Mouse (Mus musculus) testis, adult 2 months (tissue): Measurements from ENCODE around the gene Gm11541. TPM values are rescaled to one million over a fixed set of nuclear protein-coding genes. Genes with fewer than 3 reads are reported as not detected.
A peak's percentile ranks its signal among the peaks of the same experiment; 100 is the strongest.
"Not testable (repeated sequence)": the region's sequence is repeated elsewhere in the genome, so short reads cannot be mapped to it uniquely, and the experiment has no call there.

Source experiments
- H3K27ac ChIP-seq: fragments of 200-500 bp; 2 replicates; pipeline ENCODE4 v1.5.1; 2012; ENCODE audit warnings: low read depth, low read length; ENCODE audit not compliant: control insufficient read depth, insufficient read depth
- H3K27me3 ChIP-seq: fragments of 200-500 bp; 2 replicates; pipeline ENCODE4 v1.6.1; 2012; ENCODE audit warnings: mild to moderate bottlenecking, low read length, moderate library complexity; ENCODE audit not compliant: control insufficient read depth, insufficient read depth
- H3K36me3 ChIP-seq: fragments of 200-500 bp; 2 replicates; pipeline ENCODE4 v1.6.1; 2012; ENCODE audit warnings: mild to moderate bottlenecking, low read length; ENCODE audit not compliant: control insufficient read depth, insufficient read depth
- H3K4me1 ChIP-seq: fragments of 200-500 bp; 2 replicates; pipeline ENCODE4 v1.6.1; 2012; ENCODE audit warnings: low read length; ENCODE audit not compliant: control insufficient read depth, insufficient read depth
- H3K4me3 ChIP-seq: fragments of 200-500 bp; 2 replicates; pipeline ENCODE4 v1.5.1; 2012; ENCODE audit warnings: low read depth, mild to moderate bottlenecking, low read length, moderate library complexity, mixed read lengths; ENCODE audit not compliant: control insufficient read depth
- CTCF ChIP-seq: fragments of 200-500 bp; IDR thresholded peaks from 2 replicates; pipeline ENCODE4 v1.5.1; 2012; ENCODE audit warnings: low read depth, mild to moderate bottlenecking, inconsistent platforms, low read length, moderate library complexity; ENCODE audit not compliant: control insufficient read depth, insufficient read depth, insufficient replicate concordance
- POLR2A ChIP-seq: fragments of 200-500 bp; IDR thresholded peaks from 2 replicates; pipeline ENCODE4 v1.6.1; 2012; ENCODE audit warnings: low read depth, mild to moderate bottlenecking, inconsistent platforms, low read length, moderate library complexity; ENCODE audit not compliant: control insufficient read depth
- polyA plus RNA-seq: library from polyadenylated mRNA; depleted of rRNA; stranded (reverse); fragments of >200 nt; gene quantifications from 2 replicates; pipeline ENCODE4 v1.2.3, GENCODE M21; 2012

Gene Gm11541
- polyA plus RNA-seq, 1 experiment, result not detected

- peaks cover 7% of the 10 kb centered on the region for H3K4me1 ChIP-seq
- no peaks in the 10 kb centered on the region for H3K36me3 ChIP-seq
- H3K27ac ChIP-seq, result no peak overlapping the region
- H3K27me3 ChIP-seq, result no peaks in the 10 kb centered on the region
- H3K4me3 ChIP-seq, result no peak overlapping the region
- TF ChIP-seq POLR2A (no peak), CTCF (no peak)
These were observed 8.8 kb downstream of the Gm11541 start for GRCm38 (mm10) chr11:94695508-94695907.

DNA sequence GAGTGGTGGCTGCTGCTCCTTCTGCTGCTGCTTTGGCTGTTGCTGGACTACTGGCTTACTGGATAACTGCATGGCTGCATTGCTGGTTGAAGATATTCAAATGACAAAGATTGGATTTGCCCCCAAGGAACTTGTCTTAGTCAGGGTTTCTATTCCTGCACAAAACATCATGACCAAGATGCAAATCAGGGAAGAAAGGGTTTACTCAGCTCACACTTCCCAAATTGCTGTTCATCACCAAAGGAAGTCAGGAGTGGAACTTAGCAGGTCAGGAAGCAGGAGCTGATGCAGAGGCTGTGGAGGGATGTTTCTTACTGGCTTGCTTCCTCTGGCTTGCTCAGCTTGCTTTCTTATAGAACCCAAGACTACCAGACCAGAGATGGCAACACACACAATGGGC is 11.8 kb downstream of the Gm11541 start:
- not testable (repeated sequence) for H3K36me3 ChIP-seq, H3K27me3 ChIP-seq, H3K4me3 ChIP-seq, H3K4me1 ChIP-seq, H3K27ac ChIP-seq

GRCm38 (mm10) chr11:94687178-94687577 is 17.1 kb downstream of the Gm11541 start:
- no peaks in the 10 kb centered on the region for H3K4me1 ChIP-seq

GRCm38 (mm10) chr11:94682427-94682826 is 21.9 kb downstream of the Gm11541 start:
- TF ChIP-seq CTCF (no peak), POLR2A (no peak)
- Histone ChIP-seq H3K36me3 (no peaks in the 10 kb centered on the region), H3K4me3 (no peak overlapping the region), H3K27me3 (no peaks in the 10 kb centered on the region), H3K27ac (no peak overlapping the region), H3K4me1 (peaks cover 3% of the 10 kb centered on the region)

More at GRCm38 (mm10) chr11:94687178-94687577, 17.1 kb downstream of the Gm11541 start:
- Histone ChIP-seq H3K27ac (no peak overlapping the region), H3K27me3 (no peaks in the 10 kb centered on the region), H3K36me3 (no peaks in the 10 kb centered on the region), H3K4me3 (no peak overlapping the region)
- TF ChIP-seq POLR2A (no peak), CTCF (no peak)

- H3K4me1 ChIP-seq, result peaks cover 7% of the 10 kb centered on the region
- H3K27ac ChIP-seq, result no peak overlapping the region
- no peaks in the 10 kb centered on the region for H3K27me3 ChIP-seq
- no peaks in the 10 kb centered on the region for H3K36me3 ChIP-seq
- no peak overlapping the region for H3K4me3 ChIP-seq
- TF ChIP-seq POLR2A (no peak), CTCF (no peak)
These were observed 22.7 kb downstream of the Gm11541 start for GRCm38 (mm10) chr11:94681640-94682039.

GRCm38 (mm10) chr11:94680639-94681038 is 23.7 kb downstream of the Gm11541 start:
- H3K27me3 ChIP-seq, result no peaks in the 10 kb centered on the region
- TF ChIP-seq POLR2A (no peak), CTCF (peak; percentile 59; the same call in 1 of the 2 replicates)
- H3K27ac ChIP-seq, result no peak overlapping the region
- H3K36me3 ChIP-seq, result no peaks in the 10 kb centered on the region
- no peak overlapping the region for H3K4me3 ChIP-seq
- H3K4me1 ChIP-seq, result peaks cover 12% of the 10 kb centered on the region

DNA sequence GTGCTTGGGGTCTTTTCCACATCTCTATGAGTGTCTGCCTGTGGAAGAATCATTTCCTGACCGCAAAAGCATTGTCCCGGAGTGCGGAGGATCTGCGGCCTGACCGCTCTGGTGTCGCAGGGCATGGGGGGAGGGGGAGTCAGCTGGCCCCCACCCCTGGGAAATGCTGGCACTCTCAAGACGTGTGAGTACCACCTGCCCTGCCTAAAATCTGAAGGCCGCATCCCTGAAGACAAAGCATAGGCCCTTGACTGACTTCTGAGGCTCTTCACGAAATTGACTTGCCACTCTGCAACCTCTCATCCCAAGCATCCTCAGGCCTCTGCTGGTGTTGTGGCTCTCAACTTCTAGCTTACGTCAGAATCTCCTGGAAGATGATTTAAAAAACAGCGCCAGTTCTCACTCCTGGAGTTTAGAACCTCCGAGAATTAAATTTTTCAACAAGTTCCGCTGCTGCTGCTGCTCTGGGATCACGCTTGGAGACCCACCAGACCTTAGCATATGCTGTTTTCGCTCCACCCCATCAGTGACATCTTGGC is 26.6 kb downstream of the Gm11541 start:
- TF ChIP-seq CTCF, result no peak
- no peak for TF ChIP-seq POLR2A
- Histone ChIP-seq H3K4me3 (peak overlapping the region; percentile 90), H3K27ac (no peak overlapping the region)

DNA sequence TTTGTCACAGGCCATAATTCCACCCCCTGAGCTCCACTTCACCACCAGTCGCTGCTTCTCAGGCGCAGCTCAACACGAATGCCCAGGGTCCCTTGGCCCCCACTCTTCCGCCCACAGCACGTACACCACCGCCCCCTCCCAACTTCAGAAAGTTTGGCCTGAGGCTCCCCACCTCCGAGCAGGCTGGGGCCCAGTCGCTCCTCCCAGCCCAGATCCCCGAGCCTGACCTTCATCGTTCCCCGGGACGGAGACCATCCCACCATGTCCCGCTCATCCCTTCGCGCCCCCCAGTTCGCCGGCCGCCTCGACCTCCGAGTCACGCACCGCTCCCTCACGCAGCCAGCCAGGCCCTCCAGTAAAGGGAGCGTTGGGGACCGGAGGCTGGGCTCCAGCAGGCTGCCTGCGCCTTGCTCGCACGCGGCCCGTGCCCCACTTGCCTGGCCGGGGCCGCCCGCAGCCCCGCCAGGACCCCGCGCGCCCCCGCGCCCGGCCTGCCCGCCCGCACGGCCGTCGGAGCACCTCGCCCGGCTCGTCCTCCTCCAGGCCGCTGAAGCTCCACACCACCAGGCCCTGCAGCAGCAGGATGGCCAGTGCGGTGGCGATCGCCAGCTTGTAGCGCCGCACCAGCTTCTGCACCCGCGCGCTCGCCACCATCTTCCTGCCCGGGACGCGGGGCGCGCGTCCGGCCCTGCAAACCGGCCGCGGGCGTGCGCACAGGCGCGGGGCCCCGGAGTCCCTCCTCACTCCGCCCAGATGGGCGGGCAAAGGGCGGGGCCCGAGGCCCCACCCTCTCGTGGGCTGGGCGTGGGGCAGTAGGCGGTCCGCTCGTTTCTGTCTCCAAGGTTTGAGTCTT is 27.3 kb downstream of the Gm11541 start, which contains the start of gene Xylt2:
Gene Xylt2, minus strand, starts transcription at position 762 of the 853 bp plus-strand sequence.
- Histone ChIP-seq H3K36me3 (no peaks in the 10 kb centered on the region), H3K27me3 (no peaks in the 10 kb centered on the region), H3K4me3 (peak within 1 kb of the TSS; percentile 90), H3K27ac (no peak within 1 kb of the TSS), H3K4me1 (peaks cover 12% of the 10 kb centered on the region)
- TF ChIP-seq CTCF (no peak), POLR2A (no peak)

More for the DNA sequence above, 26.6 kb downstream of the Gm11541 start:
- Histone ChIP-seq H3K36me3 (no peaks in the 10 kb centered on the region), H3K4me1 (peaks cover 12% of the 10 kb centered on the region), H3K27me3 (no peaks in the 10 kb centered on the region)
